Mouse (Mus musculus) erythroblast, embryonic 14.5 days (primary cell): ENCODE measurements around the gene Kif26b. TPM values are rescaled to one million over a fixed set of nuclear protein-coding genes. Genes with fewer than 3 reads are reported as not detected.

Experiments used
- H3K27me3 ChIP-seq: 2 replicates; pipeline ENCODE4 v1.6.1; 2012; ENCODE audit warnings: inconsistent platforms; ENCODE audit not compliant: control insufficient read depth
- H3K36me3 ChIP-seq: 2 replicates; pipeline ENCODE4 v1.6.1; 2012; ENCODE audit warnings: mild to moderate bottlenecking, inconsistent platforms; ENCODE audit not compliant: control insufficient read depth
- H3K4me1 ChIP-seq: 2 replicates; pipeline ENCODE4 v1.6.1; 2012; ENCODE audit warnings: inconsistent platforms; ENCODE audit not compliant: control insufficient read depth
- H3K4me3 ChIP-seq: replicated peaks from 2 replicates; pipeline ENCODE3; 2012; ENCODE audit warnings: moderate library complexity, mild to moderate bottlenecking, inconsistent platforms
- H3K9me3 ChIP-seq: 2 replicates; pipeline ENCODE4 v1.6.1; 2012; ENCODE audit warnings: low read length, inconsistent platforms, mixed read lengths; ENCODE audit not compliant: control insufficient read depth
- GATA1 ChIP-seq: IDR thresholded peaks from 2 replicates; pipeline ENCODE4 v1.6.1; 2012; ENCODE audit warnings: low read length, inconsistent platforms, mixed read lengths
- TAL1 ChIP-seq: IDR thresholded peaks from 3 replicates; pipeline ENCODE4 v1.6.1; 2012; ENCODE audit warnings: low read length, inconsistent platforms, mixed read lengths
- polyA plus RNA-seq: library from polyadenylated mRNA; stranded (reverse); fragments of >175 nt; gene quantifications from 2 replicates; pipeline ENCODE4 v1.2.3, GENCODE M21; 2012

Kif26b gene
- polyA plus RNA-seq, 1 experiment: not detected

DNA sequence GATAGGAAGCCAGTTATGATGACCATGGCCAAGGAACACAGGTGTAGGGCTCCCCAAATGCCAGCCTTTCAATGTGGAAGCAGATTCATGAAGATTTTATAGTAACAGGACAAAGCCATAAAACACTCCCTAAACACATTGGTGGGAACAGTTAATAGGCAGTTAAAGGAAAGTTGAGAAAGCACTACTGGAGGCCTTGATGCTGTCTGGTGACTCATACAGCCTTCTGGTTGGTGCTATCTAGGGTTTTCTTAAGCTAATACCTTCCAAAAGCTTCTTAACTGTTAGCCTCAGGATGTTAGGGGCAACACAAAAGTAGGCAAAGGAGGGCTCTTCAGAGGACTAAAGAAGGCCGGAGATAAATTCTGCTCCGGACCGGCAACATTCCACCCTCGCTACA lies 366.7 kb downstream of the Kif26b start:
- Histone ChIP-seq H3K4me3 (no peak overlapping the region), H3K9me3 (no peaks in the 10 kb centered on the region), H3K36me3 (no peaks in the 10 kb centered on the region), H3K4me1 (no peaks in the 10 kb centered on the region), H3K27me3 (no peaks in the 10 kb centered on the region)
- TF ChIP-seq GATA1 (no peak), TAL1 (no peak)

DNA sequence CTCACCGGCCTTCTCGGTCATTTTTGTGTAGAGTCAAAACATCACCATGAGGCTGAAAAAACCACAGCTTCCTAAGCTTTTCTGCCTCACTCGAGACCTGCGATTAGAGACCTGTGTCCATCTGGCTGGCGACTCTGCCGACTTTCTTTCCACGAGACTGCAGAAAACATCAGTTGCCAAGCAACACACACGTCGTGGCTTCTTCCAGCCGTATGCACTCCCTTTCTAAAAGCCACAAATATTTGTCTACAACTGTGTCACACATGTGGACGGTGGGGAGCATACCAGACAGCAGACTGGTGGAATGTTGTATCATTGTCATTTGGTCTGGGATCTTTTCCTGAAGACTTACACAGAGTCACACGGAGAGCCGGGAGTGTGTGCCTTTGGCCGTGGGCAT lies 382.0 kb downstream of the Kif26b start:
- Histone ChIP-seq H3K4me3 (no peak overlapping the region), H3K27me3 (no peaks in the 10 kb centered on the region), H3K9me3 (no peaks in the 10 kb centered on the region), H3K36me3 (no peaks in the 10 kb centered on the region), H3K4me1 (no peaks in the 10 kb centered on the region)
- TF ChIP-seq TAL1 (no peak), GATA1 (no peak)

DNA sequence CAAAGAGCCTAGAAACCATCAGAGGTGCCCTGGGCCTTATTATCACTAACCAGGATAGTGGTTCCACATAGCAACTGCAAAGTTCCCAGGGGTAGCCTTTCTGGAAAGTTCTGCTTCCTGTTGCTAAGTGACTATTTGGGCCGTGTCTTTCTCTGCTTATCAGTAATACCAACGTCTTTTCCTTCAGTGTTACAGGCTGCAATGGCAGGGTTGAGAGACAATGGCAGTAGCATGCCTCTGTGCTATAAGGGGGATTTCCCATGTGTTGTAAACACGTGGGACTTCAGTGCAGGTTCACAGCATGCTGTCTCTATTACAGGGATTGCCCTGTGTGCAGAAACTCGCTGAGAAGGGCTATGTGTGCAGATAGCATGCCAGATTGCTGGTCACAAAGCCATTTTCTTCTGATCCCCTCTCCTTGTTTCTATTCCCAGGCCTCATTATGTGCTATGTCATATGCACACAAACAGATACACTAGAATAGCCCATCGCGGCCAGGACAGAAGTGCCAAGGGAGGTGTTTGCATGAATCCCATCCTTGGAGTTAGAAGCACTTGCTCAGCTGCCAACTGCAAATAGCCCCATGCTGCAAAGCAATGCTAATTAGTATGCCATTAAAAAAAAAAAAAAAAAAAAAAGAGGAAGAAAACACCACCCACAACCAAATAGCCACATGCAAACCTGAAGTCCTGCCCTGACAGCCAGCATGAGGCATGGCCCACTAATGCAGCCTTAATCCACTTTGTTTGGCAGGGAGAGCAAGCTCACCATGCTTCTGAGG lies 384.2 kb downstream of the Kif26b start:
- H3K27me3 ChIP-seq: peaks cover 12% of the 10 kb centered on the region
- TF ChIP-seq TAL1 (no peak), GATA1 (no peak)
- H3K9me3 ChIP-seq: no peaks in the 10 kb centered on the region
- H3K4me3 ChIP-seq: no peak overlapping the region
- no peaks in the 10 kb centered on the region for H3K36me3 ChIP-seq
- H3K4me1 ChIP-seq: no peaks in the 10 kb centered on the region

DNA sequence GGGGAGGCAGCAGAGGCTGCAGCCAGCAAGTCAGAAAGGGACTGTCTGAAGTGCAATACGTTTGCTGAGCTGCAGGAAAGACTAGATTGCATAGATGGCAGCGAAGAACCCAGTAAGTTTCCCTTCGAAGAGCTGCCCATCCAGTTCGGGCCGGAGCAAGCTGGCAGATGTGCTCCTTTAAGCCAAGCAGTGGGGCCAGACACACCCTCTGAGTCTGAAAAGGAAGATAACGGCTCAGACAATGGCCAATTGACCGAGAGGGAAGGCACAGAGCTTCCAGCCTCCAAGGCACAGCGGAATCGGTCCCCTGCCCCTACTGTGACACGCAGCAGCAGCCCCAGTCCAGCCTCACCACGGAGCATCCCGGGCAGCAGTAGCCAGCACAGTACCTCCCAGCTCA lies 386.1 kb downstream of the Kif26b start:
- TF ChIP-seq GATA1: no peak
- no peak for TF ChIP-seq TAL1
- H3K36me3 ChIP-seq: no peaks in the 10 kb centered on the region
- no peaks in the 10 kb centered on the region for H3K4me1 ChIP-seq
- peaks cover 16% of the 10 kb centered on the region for H3K27me3 ChIP-seq
- no peaks in the 10 kb centered on the region for H3K9me3 ChIP-seq
- H3K4me3 ChIP-seq: no peak overlapping the region

DNA sequence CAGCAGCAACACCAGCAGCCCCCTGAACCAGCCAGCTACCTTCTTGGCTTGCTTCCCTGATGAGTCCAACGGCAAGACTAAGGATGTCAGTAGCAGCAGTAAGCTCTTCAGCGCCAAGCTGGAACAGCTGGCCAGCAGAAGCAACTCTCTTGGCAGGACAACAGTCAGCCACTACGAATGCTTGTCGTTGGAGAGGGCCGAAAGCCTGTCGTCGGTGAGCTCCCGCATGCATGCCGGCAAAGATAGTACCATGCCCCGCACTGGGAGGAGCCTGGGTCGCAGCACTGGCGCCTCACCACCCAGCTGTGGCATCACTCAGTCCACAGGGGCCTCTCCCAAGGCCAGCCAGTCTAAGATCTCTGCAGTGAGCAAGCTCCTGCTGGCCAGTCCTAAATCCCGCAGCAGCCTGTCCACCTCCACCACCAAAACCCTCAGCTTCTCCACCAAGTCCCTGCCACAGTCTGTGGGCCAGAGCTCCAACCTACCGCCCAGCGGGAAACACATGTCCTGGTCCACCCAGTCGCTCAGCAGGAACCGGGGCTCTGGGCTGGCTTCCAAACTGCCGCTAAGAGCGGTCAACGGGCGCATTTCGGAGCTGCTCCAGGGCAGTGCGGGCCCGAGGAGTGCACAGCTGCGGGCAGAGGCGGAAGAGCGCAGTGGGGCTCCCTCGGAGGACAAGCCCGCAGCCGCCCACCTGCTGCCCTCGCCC lies 388.4 kb downstream of the Kif26b start:
- no peaks in the 10 kb centered on the region for H3K36me3 ChIP-seq
- peaks cover 16% of the 10 kb centered on the region for H3K27me3 ChIP-seq
- no peaks in the 10 kb centered on the region for H3K4me1 ChIP-seq
- TF ChIP-seq GATA1 (no peak), TAL1 (no peak)
- H3K9me3 ChIP-seq: no peaks in the 10 kb centered on the region
- no peak overlapping the region for H3K4me3 ChIP-seq

DNA sequence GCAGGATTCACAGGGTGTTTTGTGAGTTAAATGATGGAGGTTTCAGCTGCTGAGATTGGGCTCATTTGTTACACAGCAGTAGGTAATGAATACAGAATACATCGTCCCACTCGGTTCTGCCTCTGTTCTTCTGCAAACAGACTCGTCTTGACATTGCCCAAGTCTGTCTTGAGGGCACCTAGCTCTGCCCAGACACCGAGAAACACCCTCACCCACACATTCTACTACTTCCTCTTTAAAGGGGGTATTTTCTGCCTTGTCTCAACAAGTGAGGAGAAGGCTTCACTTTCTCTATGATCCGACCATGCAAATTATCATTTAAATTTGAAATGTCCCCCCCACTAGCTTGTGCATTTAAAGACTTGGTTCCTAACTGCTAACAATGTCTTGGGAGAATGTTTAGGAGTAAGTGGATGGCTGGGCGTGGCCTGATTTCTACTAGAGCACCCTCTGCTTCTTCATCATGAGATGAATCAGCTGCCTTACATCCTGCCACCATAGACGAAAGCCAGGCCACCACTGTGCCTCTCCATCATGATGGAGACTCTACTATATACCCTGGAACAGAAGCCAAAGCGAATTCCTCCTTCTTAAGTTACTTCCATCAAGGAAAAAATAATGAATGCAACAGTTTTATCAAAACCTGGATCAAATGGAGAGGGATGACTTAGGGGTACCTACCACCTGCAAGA lies 395.7 kb downstream of the Kif26b start:
- TF ChIP-seq GATA1: no peak
- TF ChIP-seq TAL1: no peak
- H3K4me3 ChIP-seq: no peak overlapping the region
- H3K9me3 ChIP-seq: no peaks in the 10 kb centered on the region
- H3K27me3 ChIP-seq: no peaks in the 10 kb centered on the region
- H3K36me3 ChIP-seq: no peaks in the 10 kb centered on the region
- no peaks in the 10 kb centered on the region for H3K4me1 ChIP-seq

DNA sequence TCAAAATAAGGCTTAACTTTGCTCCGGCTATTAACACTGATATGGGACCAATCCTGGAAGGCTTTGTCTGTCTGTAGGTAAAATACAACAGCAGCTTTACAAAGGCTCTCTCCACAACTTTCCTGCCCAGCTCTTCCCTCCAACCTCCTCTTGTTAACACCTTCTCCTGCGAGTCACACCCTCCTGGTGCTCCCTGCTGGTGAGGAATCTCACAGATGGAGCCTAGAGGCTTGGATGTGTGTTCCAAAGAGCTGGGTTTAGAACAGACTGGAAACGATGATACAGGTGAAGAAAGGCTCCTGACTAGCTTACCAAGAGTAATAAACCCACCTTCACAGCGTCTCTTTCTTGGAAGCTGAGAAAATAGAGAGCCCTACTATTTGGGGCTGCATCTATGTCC lies 400.6 kb downstream of the Kif26b start:
- TF ChIP-seq GATA1: no peak
- Histone ChIP-seq H3K9me3 (no peaks in the 10 kb centered on the region), H3K4me1 (no peaks in the 10 kb centered on the region), H3K27me3 (no peaks in the 10 kb centered on the region), H3K4me3 (no peak overlapping the region), H3K36me3 (no peaks in the 10 kb centered on the region)

DNA sequence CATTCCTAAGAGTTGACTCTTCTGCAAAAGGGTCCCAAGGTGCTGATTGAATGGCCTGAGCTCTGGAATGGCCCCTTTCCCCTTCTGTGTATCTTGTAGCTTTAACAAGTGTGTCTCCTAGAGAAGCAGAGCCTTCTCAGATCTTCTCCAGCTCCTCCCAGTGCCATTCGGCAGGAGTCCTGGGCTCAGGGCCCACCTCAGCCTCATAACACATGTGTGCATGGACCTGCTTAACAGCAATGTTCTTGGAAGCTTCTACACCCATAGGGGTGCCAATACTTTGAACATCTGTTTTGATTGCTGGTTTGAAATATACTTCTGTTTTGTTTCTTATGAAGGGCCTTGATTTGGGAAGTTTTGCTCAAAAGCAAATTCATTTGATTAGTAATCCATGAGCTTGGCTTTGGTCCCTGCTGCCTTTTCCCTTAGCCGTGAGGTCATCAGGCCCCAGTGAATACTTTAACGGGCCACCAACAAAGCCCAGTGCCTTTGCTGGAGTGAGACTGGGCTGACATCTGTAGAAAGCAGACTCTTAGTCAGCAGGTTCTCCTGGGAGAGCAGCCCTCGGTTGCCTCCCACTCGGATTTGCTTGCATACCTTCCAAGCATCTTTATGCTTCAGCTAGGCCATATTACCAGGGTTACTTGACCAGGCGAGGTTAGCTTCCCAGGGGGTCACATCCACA lies 405.2 kb downstream of the Kif26b start:
- H3K4me1 ChIP-seq: no peaks in the 10 kb centered on the region
- H3K4me3 ChIP-seq: no peak overlapping the region
- no peaks in the 10 kb centered on the region for H3K36me3 ChIP-seq
- H3K9me3 ChIP-seq: no peaks in the 10 kb centered on the region
- H3K27me3 ChIP-seq: no peaks in the 10 kb centered on the region
- TF ChIP-seq TAL1 (no peak), GATA1 (no peak)

DNA sequence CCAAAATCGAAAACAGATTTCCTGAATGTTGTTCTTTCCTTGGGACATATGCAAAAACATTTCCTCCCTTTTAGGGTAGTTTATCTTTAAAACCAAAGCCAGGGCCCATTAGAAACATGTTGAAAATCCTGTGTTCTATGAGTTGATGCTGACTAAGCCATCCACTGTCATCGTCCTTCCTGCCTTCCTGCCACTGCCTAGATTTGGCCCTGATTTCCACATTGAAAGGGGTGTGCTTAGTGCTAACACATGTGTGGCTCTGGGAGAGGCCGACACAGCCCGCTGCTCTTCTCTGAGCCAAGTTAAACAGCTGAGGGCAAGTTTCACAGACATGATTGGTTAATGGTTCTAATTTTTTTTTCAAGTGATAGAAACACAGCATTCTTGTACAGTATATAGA lies 407.5 kb downstream of the Kif26b start:
- no peak overlapping the region for H3K4me3 ChIP-seq
- H3K9me3 ChIP-seq: no peaks in the 10 kb centered on the region
- H3K27me3 ChIP-seq: no peaks in the 10 kb centered on the region
- no peaks in the 10 kb centered on the region for H3K4me1 ChIP-seq
- TF ChIP-seq TAL1: no peak
- no peak for TF ChIP-seq GATA1
- no peaks in the 10 kb centered on the region for H3K36me3 ChIP-seq
